Mouse (Mus musculus): ENCODE results near the gene 4930524J08Rik. TPM values are rescaled to one million over a fixed set of nuclear protein-coding genes. Genes with fewer than 3 reads are reported as not detected.

Gene 4930524J08Rik
- polyA plus RNA-seq, 1 experiment from 2014 or later: 2.2 TPM

DNA sequence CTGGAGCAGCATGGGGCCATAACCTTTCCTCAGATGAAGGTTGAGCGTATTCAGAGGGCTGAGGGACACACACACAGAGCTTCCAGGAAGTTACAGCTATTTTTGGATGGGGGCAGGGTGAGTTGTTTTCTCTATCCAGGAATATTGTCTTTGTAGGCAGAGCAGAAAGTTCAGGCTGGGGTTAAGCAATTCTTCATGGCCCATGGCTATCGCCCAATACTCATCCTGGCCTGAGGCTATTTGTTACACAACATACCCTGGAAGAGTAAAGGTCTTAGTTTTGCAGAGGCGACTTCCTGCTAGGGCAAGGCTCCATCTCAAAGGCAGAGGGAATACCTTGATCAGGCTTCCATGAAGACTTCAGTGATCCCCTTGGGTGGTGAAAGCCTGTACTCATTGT lies 15.3 kb downstream of the 4930524J08Rik start:
- H3K27me3 ChIP-seq (ENCODE audit: control insufficient read depth, insufficient read depth, low read length): no peaks in the 10 kb centered on the region
- H3K9me3 ChIP-seq (ENCODE audit: control insufficient read depth, low read length): no peaks in the 10 kb centered on the region
- no peak overlapping the region for H3K9ac ChIP-seq (ENCODE audit: low read length)
- DNase-seq (ENCODE audit: low spot score) (no peak), ATAC-seq (ENCODE audit: insufficient read depth, low FRiP score, low TSS enrichment) (no peak)
- H3K4me3 ChIP-seq (ENCODE audit: low read depth, low read length): no peak overlapping the region
- 79% methylated on average over 3 of the region's 3 CpGs for WGBS
- H3K4me1 ChIP-seq (ENCODE audit: control insufficient read depth, insufficient read depth, low read length): no peaks in the 10 kb centered on the region
- H3K4me2 ChIP-seq (ENCODE audit: low read depth): no peak overlapping the region
- no peak overlapping the region for H3K27ac ChIP-seq (ENCODE audit: low read depth, low read length)
- no peaks in the 10 kb centered on the region for H3K36me3 ChIP-seq (ENCODE audit: control insufficient read depth, insufficient read depth, low read length)

DNA sequence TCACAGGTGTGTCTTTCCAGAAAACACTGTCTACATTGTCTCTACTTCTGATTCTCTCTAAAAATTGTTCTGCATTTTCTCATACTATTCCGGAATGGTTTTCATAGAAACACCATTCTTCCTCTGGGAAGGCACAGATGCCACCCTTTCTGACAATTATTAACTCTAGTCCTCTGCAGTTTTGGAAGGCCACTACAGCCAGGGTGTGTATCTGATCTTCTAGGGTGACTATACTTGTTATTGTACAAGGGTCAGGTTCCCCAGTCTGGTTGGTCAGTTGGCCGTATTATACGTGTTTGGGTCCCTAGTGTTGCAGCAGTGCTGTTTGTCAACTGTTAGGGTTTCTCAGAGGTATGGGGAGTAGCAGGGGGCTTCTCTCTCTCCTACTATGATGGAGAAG lies 15.8 kb downstream of the 4930524J08Rik start:
- Histone ChIP-seq H3K36me3 (ENCODE audit: control insufficient read depth, insufficient read depth, low read length) (no peaks in the 10 kb centered on the region), H3K4me1 (ENCODE audit: control insufficient read depth, insufficient read depth, low read length) (no peaks in the 10 kb centered on the region), H3K4me3 (ENCODE audit: low read depth, low read length) (no peak overlapping the region), H3K9ac (ENCODE audit: low read length) (no peak overlapping the region), H3K27me3 (ENCODE audit: control insufficient read depth, insufficient read depth, low read length) (no peaks in the 10 kb centered on the region), H3K9me3 (ENCODE audit: control insufficient read depth, low read length) (no peaks in the 10 kb centered on the region), H3K4me2 (ENCODE audit: low read depth) (no peak overlapping the region), H3K27ac (ENCODE audit: low read depth, low read length) (no peak overlapping the region)
- WGBS: 89% methylated on average over 3 of the region's 3 CpGs
- DNase-seq (ENCODE audit: low spot score): no peak
- no peak for ATAC-seq (ENCODE audit: insufficient read depth, low FRiP score, low TSS enrichment)

DNA sequence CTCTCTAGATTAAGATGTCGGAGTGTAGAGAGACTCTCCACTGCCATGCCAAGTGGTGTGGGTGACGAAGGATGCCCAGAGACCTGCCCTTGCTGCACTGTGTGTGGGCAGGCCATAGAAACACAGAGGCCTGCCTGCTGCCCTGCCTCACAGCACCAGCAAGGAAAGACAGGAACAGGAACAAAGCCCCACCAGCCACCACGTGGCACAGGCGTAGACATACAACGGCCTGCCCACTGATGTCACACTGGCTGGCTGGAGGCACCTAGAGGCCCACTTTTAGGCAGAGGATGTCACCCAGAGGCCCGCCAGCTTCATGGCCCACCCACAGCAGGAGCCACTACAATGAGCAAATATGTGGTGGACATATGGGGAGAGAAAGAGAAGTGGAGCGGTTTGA lies 21.2 kb downstream of the 4930524J08Rik start:
- Histone ChIP-seq H3K27me3 (ENCODE audit: control insufficient read depth, insufficient read depth, low read length) (no peaks in the 10 kb centered on the region), H3K9ac (ENCODE audit: low read length) (no peak overlapping the region), H3K4me2 (ENCODE audit: low read depth) (no peak overlapping the region), H3K9me3 (ENCODE audit: control insufficient read depth, low read length) (no peaks in the 10 kb centered on the region), H3K36me3 (ENCODE audit: control insufficient read depth, insufficient read depth, low read length) (no peaks in the 10 kb centered on the region), H3K4me3 (ENCODE audit: low read depth, low read length) (no peak overlapping the region), H3K4me1 (ENCODE audit: control insufficient read depth, insufficient read depth, low read length) (no peaks in the 10 kb centered on the region), H3K27ac (ENCODE audit: low read depth, low read length) (no peak overlapping the region)
- no peak for ATAC-seq (ENCODE audit: insufficient read depth, low FRiP score, low TSS enrichment)
- WGBS: 76% methylated on average over 7 of the region's 7 CpGs
- no peak for DNase-seq (ENCODE audit: low spot score)

DNA sequence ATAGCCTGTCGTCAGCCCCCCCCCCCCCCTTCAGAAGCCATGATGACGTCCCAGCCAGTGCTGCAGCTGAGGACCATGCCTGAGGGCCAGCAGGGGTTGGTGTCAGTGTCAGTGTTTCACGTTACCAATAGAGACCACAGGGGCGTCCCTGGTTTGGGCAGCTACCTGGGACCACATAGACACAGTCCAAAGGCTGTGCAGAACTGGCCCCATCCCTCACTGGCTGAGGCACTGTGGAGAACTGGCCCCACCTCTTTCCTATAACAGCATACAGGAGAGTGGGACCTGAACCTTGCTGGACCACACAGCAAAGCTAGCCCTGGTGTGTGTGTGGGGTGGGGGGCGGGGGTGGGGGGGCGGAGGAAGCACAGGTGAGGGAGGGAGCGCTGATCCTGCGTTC lies 21.6 kb downstream of the 4930524J08Rik start:
- Histone ChIP-seq H3K36me3 (ENCODE audit: control insufficient read depth, insufficient read depth, low read length) (no peaks in the 10 kb centered on the region), H3K27me3 (ENCODE audit: control insufficient read depth, insufficient read depth, low read length) (no peaks in the 10 kb centered on the region), H3K9me3 (ENCODE audit: control insufficient read depth, low read length) (no peaks in the 10 kb centered on the region), H3K9ac (ENCODE audit: low read length) (no peak overlapping the region), H3K4me2 (ENCODE audit: low read depth) (no peak overlapping the region), H3K4me3 (ENCODE audit: low read depth, low read length) (no peak overlapping the region), H3K27ac (ENCODE audit: low read depth, low read length) (no peak overlapping the region), H3K4me1 (ENCODE audit: control insufficient read depth, insufficient read depth, low read length) (no peaks in the 10 kb centered on the region)
- 43% methylated on average over 6 of the region's 8 CpGs for WGBS
- no peak for ATAC-seq (ENCODE audit: insufficient read depth, low FRiP score, low TSS enrichment)
- no peak for DNase-seq (ENCODE audit: low spot score)

DNA sequence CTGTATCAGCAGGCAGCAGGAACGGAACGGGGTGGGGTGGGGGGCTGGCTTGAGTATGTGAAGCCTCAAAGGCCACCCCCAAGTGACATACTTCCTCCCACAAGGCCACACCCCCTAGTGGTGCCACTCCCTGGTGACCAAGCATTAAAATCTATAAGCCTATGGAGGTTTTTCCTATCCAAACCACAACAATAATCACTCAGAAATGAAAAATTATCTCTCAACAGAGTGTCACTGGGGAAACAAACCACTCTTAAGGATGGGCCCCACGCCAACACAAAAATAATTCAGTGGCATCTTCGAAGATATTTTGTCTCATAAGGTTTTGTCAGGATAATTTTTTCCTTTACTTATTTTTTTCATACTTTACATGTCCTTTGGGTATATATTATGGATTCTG lies 25.0 kb downstream of the 4930524J08Rik start:
- H3K27me3 ChIP-seq (ENCODE audit: control insufficient read depth, insufficient read depth, low read length): no peaks in the 10 kb centered on the region
- no peak overlapping the region for H3K4me2 ChIP-seq (ENCODE audit: low read depth)
- no peaks in the 10 kb centered on the region for H3K36me3 ChIP-seq (ENCODE audit: control insufficient read depth, insufficient read depth, low read length)
- H3K9ac ChIP-seq (ENCODE audit: low read length): no peak overlapping the region
- DNase-seq (ENCODE audit: low spot score) (no peak), ATAC-seq (ENCODE audit: insufficient read depth, low FRiP score, low TSS enrichment) (no peak)
- H3K27ac ChIP-seq (ENCODE audit: low read depth, low read length): no peak overlapping the region
- no peaks in the 10 kb centered on the region for H3K4me1 ChIP-seq (ENCODE audit: control insufficient read depth, insufficient read depth, low read length)
- no peaks in the 10 kb centered on the region for H3K9me3 ChIP-seq (ENCODE audit: control insufficient read depth, low read length)
- H3K4me3 ChIP-seq (ENCODE audit: low read depth, low read length): no peak overlapping the region
- WGBS: 89% methylated on average over 4 of the region's 4 CpGs

DNA sequence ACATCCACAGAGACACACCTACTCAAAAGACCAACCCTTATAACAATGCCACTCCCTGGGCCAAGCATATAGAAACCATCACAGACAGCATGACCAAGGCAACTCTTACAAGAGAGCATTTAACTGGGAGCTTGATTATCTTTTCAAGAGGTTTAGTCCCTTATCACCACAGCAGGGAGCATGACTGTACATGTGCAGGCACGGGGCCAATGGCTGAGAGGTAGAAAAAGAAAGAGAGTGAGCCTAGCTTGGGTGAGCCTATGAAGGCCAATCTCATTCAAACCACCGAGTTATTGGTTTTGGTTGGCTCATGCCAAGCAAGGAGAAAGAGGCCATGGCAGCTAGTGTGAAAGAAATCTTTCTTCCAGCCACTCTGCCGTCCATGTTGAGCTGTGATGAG lies 26.6 kb downstream of the 4930524J08Rik start:
- Histone ChIP-seq H3K27me3 (ENCODE audit: control insufficient read depth, insufficient read depth, low read length) (no peaks in the 10 kb centered on the region), H3K9me3 (ENCODE audit: control insufficient read depth, low read length) (no peaks in the 10 kb centered on the region), H3K27ac (ENCODE audit: low read depth, low read length) (no peak overlapping the region), H3K9ac (ENCODE audit: low read length) (no peak overlapping the region), H3K4me1 (ENCODE audit: control insufficient read depth, insufficient read depth, low read length) (no peaks in the 10 kb centered on the region), H3K36me3 (ENCODE audit: control insufficient read depth, insufficient read depth, low read length) (no peaks in the 10 kb centered on the region), H3K4me2 (ENCODE audit: low read depth) (no peak overlapping the region), H3K4me3 (ENCODE audit: low read depth, low read length) (no peak overlapping the region)
- 72% methylated on average over 3 of the region's 3 CpGs for WGBS
- ATAC-seq (ENCODE audit: insufficient read depth, low FRiP score, low TSS enrichment) (no peak), DNase-seq (ENCODE audit: low spot score) (no peak)

DNA sequence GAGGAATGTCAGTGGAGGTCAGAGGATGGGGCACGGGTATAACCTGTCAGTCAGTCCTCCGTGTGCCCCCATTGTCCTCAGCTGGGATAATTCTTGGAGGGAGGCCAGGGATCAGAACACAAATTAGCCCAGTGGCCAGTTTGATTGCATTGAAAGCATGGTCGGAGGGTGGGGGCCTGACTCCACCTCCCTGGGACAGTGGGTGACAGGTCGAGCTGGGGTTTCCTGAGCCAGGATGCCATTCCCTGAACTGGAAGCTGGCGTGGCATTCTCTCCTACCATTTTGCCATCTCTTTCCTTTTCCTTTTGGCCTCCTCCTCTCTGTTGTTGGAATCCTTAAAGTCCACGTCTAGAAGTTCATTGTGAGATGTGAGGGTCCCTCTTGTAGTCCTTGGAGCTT lies 27.0 kb downstream of the 4930524J08Rik start:
- DNase-seq (ENCODE audit: low spot score) (no peak), ATAC-seq (ENCODE audit: insufficient read depth, low FRiP score, low TSS enrichment) (no peak)
- WGBS: 89% methylated on average over 6 of the region's 6 CpGs
- Histone ChIP-seq H3K4me1 (ENCODE audit: control insufficient read depth, insufficient read depth, low read length) (no peaks in the 10 kb centered on the region), H3K4me3 (ENCODE audit: low read depth, low read length) (no peak overlapping the region), H3K27ac (ENCODE audit: low read depth, low read length) (no peak overlapping the region), H3K36me3 (ENCODE audit: control insufficient read depth, insufficient read depth, low read length) (no peaks in the 10 kb centered on the region), H3K9me3 (ENCODE audit: control insufficient read depth, low read length) (no peaks in the 10 kb centered on the region), H3K4me2 (ENCODE audit: low read depth) (no peak overlapping the region), H3K27me3 (ENCODE audit: control insufficient read depth, insufficient read depth, low read length) (no peaks in the 10 kb centered on the region), H3K9ac (ENCODE audit: low read length) (no peak overlapping the region)

DNA sequence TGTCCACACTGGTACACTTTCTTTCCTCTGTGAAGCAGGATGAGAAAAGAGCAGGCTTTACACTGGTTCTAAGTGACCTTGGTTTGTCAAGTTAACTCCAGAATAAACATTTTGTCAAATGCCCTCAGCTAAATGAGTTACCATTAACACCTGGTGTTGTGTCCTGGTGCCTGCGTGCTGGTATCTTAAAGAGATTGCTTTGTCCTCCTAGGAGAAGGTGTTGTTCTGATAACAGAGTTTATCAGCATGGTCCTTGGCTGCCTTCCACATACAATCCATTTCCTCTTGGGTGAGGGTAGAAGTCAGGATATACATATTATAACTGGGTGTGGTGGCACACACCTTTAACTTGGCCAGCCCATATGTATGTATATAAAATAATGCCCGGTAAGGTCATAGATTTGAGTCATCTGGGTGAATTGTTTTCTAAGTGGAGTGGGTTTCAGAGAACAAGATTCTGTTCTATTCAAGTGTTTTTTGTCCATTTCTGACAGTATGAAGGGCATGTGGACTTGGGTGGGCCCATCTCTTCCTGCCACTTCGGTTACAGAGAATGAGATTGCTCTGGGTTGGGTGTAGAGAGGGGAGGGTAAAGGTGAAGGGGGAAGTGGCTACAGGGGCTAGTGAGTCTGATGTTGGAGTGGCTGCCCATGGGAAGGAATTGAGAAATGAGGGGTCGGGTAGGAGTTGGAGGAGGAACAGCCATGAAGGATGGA lies 27.6 kb downstream of the 4930524J08Rik start:
- DNase-seq (ENCODE audit: low spot score) (no peak), ATAC-seq (ENCODE audit: insufficient read depth, low FRiP score, low TSS enrichment) (no peak)
- no peak overlapping the region for H3K9ac ChIP-seq (ENCODE audit: low read length)
- H3K36me3 ChIP-seq (ENCODE audit: control insufficient read depth, insufficient read depth, low read length): no peaks in the 10 kb centered on the region
- H3K4me2 ChIP-seq (ENCODE audit: low read depth): no peak overlapping the region
- WGBS: 91% methylated on average over 4 of the region's 4 CpGs
- H3K4me1 ChIP-seq (ENCODE audit: control insufficient read depth, insufficient read depth, low read length): no peaks in the 10 kb centered on the region
- no peaks in the 10 kb centered on the region for H3K9me3 ChIP-seq (ENCODE audit: control insufficient read depth, low read length)
- no peak overlapping the region for H3K4me3 ChIP-seq (ENCODE audit: low read depth, low read length)
- H3K27ac ChIP-seq (ENCODE audit: low read depth, low read length): no peak overlapping the region
- H3K27me3 ChIP-seq (ENCODE audit: control insufficient read depth, insufficient read depth, low read length): no peaks in the 10 kb centered on the region

DNA sequence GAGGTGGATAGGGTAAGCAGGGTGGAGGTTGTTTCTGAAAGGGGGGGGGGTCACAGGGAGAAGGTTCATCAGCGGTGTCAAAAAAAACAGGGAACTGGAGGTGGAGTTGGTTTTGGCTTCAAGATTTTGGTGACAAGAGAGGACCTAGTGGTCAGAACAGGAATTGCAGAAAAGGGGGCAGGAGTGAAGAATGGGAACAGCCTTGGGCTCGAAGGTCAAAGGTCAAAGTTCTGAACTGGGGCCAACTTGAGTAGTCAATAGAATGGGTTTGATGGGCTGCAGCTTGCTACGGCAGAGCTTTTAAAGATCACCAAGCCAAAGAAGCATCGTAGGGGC lies 28.1 kb downstream of the 4930524J08Rik start:
- DNase-seq (ENCODE audit: low spot score): no peak
- Histone ChIP-seq H3K4me1 (ENCODE audit: control insufficient read depth, insufficient read depth, low read length) (no peaks in the 10 kb centered on the region), H3K9me3 (ENCODE audit: control insufficient read depth, low read length) (no peaks in the 10 kb centered on the region), H3K9ac (ENCODE audit: low read length) (no peak overlapping the region), H3K27me3 (ENCODE audit: control insufficient read depth, insufficient read depth, low read length) (no peaks in the 10 kb centered on the region), H3K4me2 (ENCODE audit: low read depth) (no peak overlapping the region), H3K4me3 (ENCODE audit: low read depth, low read length) (no peak overlapping the region), H3K36me3 (ENCODE audit: control insufficient read depth, insufficient read depth, low read length) (no peaks in the 10 kb centered on the region), H3K27ac (ENCODE audit: low read depth, low read length) (no peak overlapping the region)
- no peak for ATAC-seq (ENCODE audit: insufficient read depth, low FRiP score, low TSS enrichment)
- WGBS: 79% methylated on average over 4 of the region's 4 CpGs
